Mouse (Mus musculus): Measurements from ENCODE around the gene Pip5kl1. TPM values are rescaled to one million over a fixed set of nuclear protein-coding genes. Genes with fewer than 3 reads are reported as not detected.

Gene Pip5kl1
- polyA plus RNA-seq (2015; fragmentation: Nextera tagmentation; extraction: Ambion mirVana) = 0.42 and 0.61 TPM in 2 replicates

- Histone ChIP-seq H3K9ac (ENCODE audit: low read depth, low read length) (peak within 1 kb of the TSS; percentile 44; the same call in 1 of the 2 replicates), H3K27ac (no peak within 1 kb of the TSS), H3K36me3 (ENCODE audit: insufficient read depth, low read length) (0 out of 2 replicates have a peak, but pooled peaks cover 5% of the 10 kb centered on the region), H3K4me2 (ENCODE audit: low read length) (peak within 1 kb of the TSS; percentile 64), H3K27me3 (ENCODE audit: insufficient read depth, low read length) (no peaks in the 10 kb centered on the region), H3K9me3 (replicated peaks; ENCODE audit: low read length) (no peaks in the 10 kb centered on the region), H3K4me3 (replicated peaks; ENCODE audit: low read depth, low read length) (peak within 1 kb of the TSS; percentile 31), H3K4me1 (replicated peaks; ENCODE audit: insufficient read depth, low read length) (peaks cover 13% of the 10 kb centered on the region)
- no peak for ATAC-seq (replicated peaks; ENCODE audit: low FRiP score, low read depth)
- DNase-seq (ENCODE audit: low spot score) = no peak
- TF ChIP-seq CTCF (IDR thresholded peaks at IDR 0.05; ENCODE audit: low read depth) = no peak
- 82% methylated on average over 6 of the region's 6 CpGs for WGBS
Observed at GRCm38 (mm10) chr2:32574497-32574896, at the start of gene Pip5kl1. Gene Pip5kl1 (plus strand): TSS chr2:32574797.

- H3K9me3 ChIP-seq (replicated peaks; ENCODE audit: low read length) = no peaks in the 10 kb centered on the region
- H3K27me3 ChIP-seq (ENCODE audit: insufficient read depth, low read length) = no peaks in the 10 kb centered on the region
- H3K9ac ChIP-seq (ENCODE audit: low read depth, low read length) = no peak overlapping the region
- no peak overlapping the region for H3K4me3 ChIP-seq (replicated peaks; ENCODE audit: low read depth, low read length)
- no peak overlapping the region for H3K4me2 ChIP-seq (ENCODE audit: low read length)
- no peaks in the 10 kb centered on the region for H3K4me1 ChIP-seq (replicated peaks; ENCODE audit: insufficient read depth, low read length)
- TF ChIP-seq CTCF (IDR thresholded peaks at IDR 0.05; ENCODE audit: low read depth) = no peak
- H3K36me3 ChIP-seq (ENCODE audit: insufficient read depth, low read length) = no peaks in the 10 kb centered on the region
- 88% methylated on average over 12 of the region's 12 CpGs for WGBS
- H3K27ac ChIP-seq = no peak overlapping the region
- DNase-seq (ENCODE audit: low spot score) = no peak
- no peak for ATAC-seq (replicated peaks; ENCODE audit: low FRiP score, low read depth)
Observed at GRCm38 (mm10) chr2:32525816-32526215, 48.8 kb upstream of the Pip5kl1 start.

- Histone ChIP-seq H3K4me1 (replicated peaks; ENCODE audit: insufficient read depth, low read length) (no peaks in the 10 kb centered on the region), H3K27ac (no peak overlapping the region), H3K4me3 (replicated peaks; ENCODE audit: low read depth, low read length) (no peak overlapping the region), H3K9me3 (replicated peaks; ENCODE audit: low read length) (no peaks in the 10 kb centered on the region), H3K27me3 (ENCODE audit: insufficient read depth, low read length) (no peaks in the 10 kb centered on the region), H3K9ac (ENCODE audit: low read depth, low read length) (no peak overlapping the region), H3K36me3 (ENCODE audit: insufficient read depth, low read length) (no peaks in the 10 kb centered on the region), H3K4me2 (ENCODE audit: low read length) (no peak overlapping the region)
- ATAC-seq (replicated peaks; ENCODE audit: low FRiP score, low read depth) (peak; percentile 69), DNase-seq (ENCODE audit: low spot score) (no peak)
- no peak for TF ChIP-seq CTCF (IDR thresholded peaks at IDR 0.05; ENCODE audit: low read depth)
- WGBS = 58% methylated on average over 14 of the region's 14 CpGs
Observed at GRCm38 (mm10) chr2:32527468-32527966, 47.1 kb upstream of the Pip5kl1 start.

GRCm38 (mm10) chr2:32528326-32528725, 46.3 kb upstream of the Pip5kl1 start:
- 80% methylated on average over 1 of the region's 1 CpGs for WGBS
- no peak for TF ChIP-seq CTCF (IDR thresholded peaks at IDR 0.05; ENCODE audit: low read depth)
- no peak for DNase-seq (ENCODE audit: low spot score)
- Histone ChIP-seq H3K36me3 (ENCODE audit: insufficient read depth, low read length) (no peaks in the 10 kb centered on the region), H3K4me1 (replicated peaks; ENCODE audit: insufficient read depth, low read length) (no peaks in the 10 kb centered on the region), H3K9me3 (replicated peaks; ENCODE audit: low read length) (no peaks in the 10 kb centered on the region), H3K9ac (ENCODE audit: low read depth, low read length) (no peak overlapping the region), H3K27me3 (ENCODE audit: insufficient read depth, low read length) (no peaks in the 10 kb centered on the region), H3K4me3 (replicated peaks; ENCODE audit: low read depth, low read length) (no peak overlapping the region), H3K4me2 (ENCODE audit: low read length) (no peak overlapping the region), H3K27ac (no peak overlapping the region)
- no peak for ATAC-seq (replicated peaks; ENCODE audit: low FRiP score, low read depth)

- 85% methylated on average over 2 of the region's 2 CpGs for WGBS
- Histone ChIP-seq H3K9me3 (replicated peaks; ENCODE audit: low read length) (no peaks in the 10 kb centered on the region), H3K4me1 (replicated peaks; ENCODE audit: insufficient read depth, low read length) (no peaks in the 10 kb centered on the region), H3K9ac (ENCODE audit: low read depth, low read length) (no peak overlapping the region), H3K4me2 (ENCODE audit: low read length) (no peak overlapping the region), H3K4me3 (replicated peaks; ENCODE audit: low read depth, low read length) (no peak overlapping the region), H3K27me3 (ENCODE audit: insufficient read depth, low read length) (no peaks in the 10 kb centered on the region), H3K27ac (no peak overlapping the region), H3K36me3 (ENCODE audit: insufficient read depth, low read length) (no peaks in the 10 kb centered on the region)
- DNase-seq (ENCODE audit: low spot score) = no peak
- no peak for ATAC-seq (replicated peaks; ENCODE audit: low FRiP score, low read depth)
- no peak for TF ChIP-seq CTCF (IDR thresholded peaks at IDR 0.05; ENCODE audit: low read depth)
Observed at GRCm38 (mm10) chr2:32530479-32530878, 44.1 kb upstream of the Pip5kl1 start.

GRCm38 (mm10) chr2:32533163-32533562, 41.4 kb upstream of the Pip5kl1 start:
- Histone ChIP-seq H3K27me3 (ENCODE audit: insufficient read depth, low read length) (no peaks in the 10 kb centered on the region), H3K9me3 (replicated peaks; ENCODE audit: low read length) (no peaks in the 10 kb centered on the region), H3K4me2 (ENCODE audit: low read length) (no peak overlapping the region), H3K36me3 (ENCODE audit: insufficient read depth, low read length) (no peaks in the 10 kb centered on the region), H3K27ac (no peak overlapping the region; the same call in 1 of the 2 replicates), H3K4me1 (replicated peaks; ENCODE audit: insufficient read depth, low read length) (peaks cover 14% of the 10 kb centered on the region), H3K4me3 (replicated peaks; ENCODE audit: low read depth, low read length) (no peak overlapping the region), H3K9ac (ENCODE audit: low read depth, low read length) (no peak overlapping the region)
- WGBS = 72% methylated on average over 2 of the region's 2 CpGs
- TF ChIP-seq CTCF (IDR thresholded peaks at IDR 0.05; ENCODE audit: low read depth) = no peak
- ATAC-seq (replicated peaks; ENCODE audit: low FRiP score, low read depth) = no peak
- DNase-seq (ENCODE audit: low spot score) = no peak

Measured in kidney, postnatal 0 days (tissue).